Mouse (Mus musculus) adrenal gland, adult 10 weeks (tissue): Measurements from ENCODE around the gene Mcu. TPM values are rescaled to one million over a fixed set of nuclear protein-coding genes. Genes with fewer than 3 reads are reported as not detected.

Experiments used
- polyA plus RNA-seq: library from polyadenylated mRNA; stranded (reverse); fragments of 350-450 nt; fragmentation: Illumina TruSeq; extraction: RNeasy Lipid Tissue Mini Kit (QIAGEN cat#74804); gene quantifications from one replicate; pipeline ENCODE4 v1.2.3, GENCODE M21; 2014; ENCODE audit warnings: low read depth, low replicate concordance

Mcu gene
- polyA plus RNA-seq = 32.0 TPM

DNA sequence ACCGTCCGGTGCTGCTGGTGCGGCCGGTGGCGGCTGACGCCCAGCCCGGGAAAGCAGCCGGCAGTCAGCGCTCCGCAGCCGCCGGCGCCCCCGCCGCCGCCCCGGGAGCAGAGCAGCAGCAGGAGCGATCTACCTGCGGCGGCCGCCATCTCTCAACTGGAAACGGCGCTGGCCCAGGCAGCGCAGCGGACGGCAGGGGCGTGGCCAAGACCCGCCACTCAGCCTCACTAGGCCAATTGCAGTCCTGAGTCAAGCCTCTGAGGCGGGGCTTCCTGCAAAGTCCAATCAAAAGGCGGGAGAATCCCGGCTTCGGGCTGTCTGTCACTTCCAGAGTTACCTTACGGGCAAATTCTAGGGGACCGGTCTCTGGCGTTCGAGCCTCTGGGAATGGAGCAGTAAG, at the start of gene Mcu:
Mcu (minus strand) TSS at position 171 of the 400 bp plus-strand sequence.

DNA sequence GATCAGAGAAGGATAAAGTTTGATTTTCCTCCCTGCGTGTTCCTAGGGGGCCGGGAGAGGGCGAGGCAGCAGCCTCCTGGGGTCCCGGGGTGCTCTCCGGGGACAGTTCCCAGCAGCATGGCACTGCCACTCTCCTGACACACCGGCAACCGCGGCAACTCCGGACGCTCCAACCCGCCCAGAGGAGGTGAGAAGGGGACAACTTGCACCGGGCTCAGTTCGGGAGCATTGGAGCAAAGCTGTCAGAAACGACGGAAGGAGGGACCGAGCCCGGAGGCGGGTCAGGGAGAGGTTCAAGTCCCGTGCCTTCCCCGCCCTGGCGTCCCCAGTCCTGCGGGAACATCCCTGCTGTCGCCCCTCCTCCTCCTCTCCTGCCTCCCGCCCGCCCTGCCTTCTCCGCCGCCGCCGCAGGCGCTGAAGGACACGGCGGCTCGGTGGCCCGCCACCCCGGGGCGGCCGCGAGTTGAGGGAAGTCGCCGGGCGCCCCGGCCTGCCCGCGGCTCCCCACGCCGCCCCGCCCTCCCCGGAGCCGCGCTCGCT, 441 bp downstream of the Mcu start, which contains the start of gene Gm10322:
Gm10322 (plus strand) TSS at position 83 of the 540 bp plus-strand sequence.

DNA sequence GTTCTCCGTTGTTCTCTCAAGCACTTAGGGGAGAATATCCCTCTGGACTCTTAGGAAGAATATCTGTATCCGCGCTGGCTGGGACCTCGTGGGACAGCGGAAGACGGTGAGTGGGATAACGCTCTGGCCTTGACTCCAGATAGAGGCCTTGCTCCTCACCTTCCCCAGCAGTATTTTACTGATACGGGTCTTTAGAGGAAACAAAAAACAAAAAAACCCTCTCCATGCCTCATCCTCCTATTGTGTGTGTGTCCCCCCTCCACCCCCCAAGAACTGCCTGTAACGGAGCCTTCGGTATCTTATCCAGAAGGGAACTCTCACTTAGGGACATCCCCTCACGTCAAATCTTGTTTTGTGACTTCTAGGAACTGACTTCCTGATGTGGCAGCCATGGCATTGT, 174.8 kb downstream of the Mcu start, which contains the start of gene Oit3:
Oit3 (minus strand) TSS at position 44 of the 400 bp plus-strand sequence.

DNA sequence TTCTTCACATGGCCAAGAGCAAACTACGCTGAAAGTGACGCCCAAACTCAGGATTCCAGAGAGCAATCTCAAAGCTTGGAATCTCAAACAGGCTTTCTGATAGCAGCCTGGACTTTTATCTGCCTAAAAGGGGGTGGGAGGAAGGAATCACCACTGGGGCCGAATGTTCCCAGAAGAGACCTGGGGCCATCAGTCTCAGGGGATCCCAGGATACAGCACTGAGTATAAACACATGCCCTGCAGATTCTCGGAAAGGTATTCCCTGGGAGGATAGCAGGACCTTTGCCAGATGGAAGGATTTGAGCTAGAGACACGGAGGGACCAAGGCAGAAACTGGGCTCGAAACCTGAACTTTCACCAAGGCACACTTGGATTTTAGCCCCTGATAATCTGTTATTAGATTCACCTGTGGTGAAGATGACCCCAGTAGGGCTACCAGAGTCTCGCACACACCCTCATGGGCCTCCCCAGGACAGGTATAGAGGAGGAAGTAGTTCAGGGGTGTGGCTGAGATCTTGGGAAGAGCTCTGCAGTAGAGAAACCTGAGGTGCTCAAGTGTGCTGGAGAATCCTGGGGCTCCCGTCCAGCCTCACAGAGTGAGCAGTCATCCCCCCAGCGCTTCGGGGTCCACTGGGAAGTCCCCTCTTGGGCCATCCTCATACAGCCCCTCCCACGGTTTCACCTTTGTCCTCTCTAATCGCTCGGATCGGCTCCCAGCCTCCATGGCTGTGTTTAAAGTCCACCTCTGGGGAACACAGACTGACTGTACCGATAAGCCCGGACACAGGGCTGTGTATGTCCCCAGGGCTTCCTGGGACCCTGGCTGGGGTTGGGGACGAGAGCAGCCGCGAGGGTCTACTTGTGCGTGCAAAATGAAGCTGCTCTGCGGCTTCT, 213.3 kb downstream of the Mcu start, which contains the start of gene Pla2g12b:
Pla2g12b (plus strand) TSS at position 762 of the 894 bp plus-strand sequence.

Other genes with a start within 250 kb of the Mcu start
- gene Gm10273, start 221.1 kb downstream of the Mcu start, polyA plus RNA-seq = 5.1 TPM
- not detected for gene Pla2g12b, start 213.0 kb downstream of the Mcu start, polyA plus RNA-seq
- 6.2 TPM for gene Oit3, start 174.9 kb downstream of the Mcu start, polyA plus RNA-seq
- gene Gm10322, start 629 bp downstream of the Mcu start, polyA plus RNA-seq = not detected
- gene Micu1, start 85.8 kb upstream of the Mcu start, polyA plus RNA-seq = 39.2 TPM